Mouse (Mus musculus) heart, embryonic 15.5 days (tissue): ENCODE measurements around the gene Pknox2. TPM values are rescaled to one million over a fixed set of nuclear protein-coding genes. Genes with fewer than 3 reads are reported as not detected.

Experiments
- ATAC-seq: fragments of 200-750 bp; cut with Nextera tagmentation; replicated peaks from 2 replicates; pipeline ENCODE4 v1.8.0; 2017; ENCODE audit warnings: low read depth, moderate TSS enrichment; ENCODE audit not compliant: insufficient number of reproducible peaks, insufficient read depth, low FRiP score
- H3K27ac ChIP-seq: fragments of 300-500 bp; sonication (generic); 2 replicates; pipeline ENCODE4 v1.5.1; 2015; ENCODE audit warnings: mild to moderate bottlenecking, inconsistent platforms
- H3K27me3 ChIP-seq: fragments of 300-500 bp; sonication (generic); 2 replicates; pipeline ENCODE4 v1.6.1; 2015; ENCODE audit warnings: inconsistent platforms
- H3K36me3 ChIP-seq: fragments of 300-500 bp; sonication (generic); 2 replicates; pipeline ENCODE4 v1.6.1; 2015; ENCODE audit warnings: mild to moderate bottlenecking, inconsistent platforms
- H3K4me1 ChIP-seq: fragments of 300-500 bp; sonication (generic); replicated peaks from 2 replicates; pipeline ENCODE4 v1.6.1; 2015; ENCODE audit warnings: inconsistent platforms
- H3K4me2 ChIP-seq: fragments of 300-500 bp; sonication (generic); 2 replicates; pipeline ENCODE4 v1.6.1; 2015; ENCODE audit warnings: inconsistent platforms, mild to moderate bottlenecking, moderate library complexity
- H3K4me3 ChIP-seq: fragments of 300-500 bp; sonication (generic); 2 replicates; pipeline ENCODE4 v1.5.1; 2015; ENCODE audit warnings: mild to moderate bottlenecking, inconsistent platforms
- H3K9ac ChIP-seq: fragments of 300-500 bp; sonication (generic); 2 replicates; pipeline ENCODE4 v1.6.1; 2015; ENCODE audit warnings: mild to moderate bottlenecking, inconsistent platforms
- H3K9me3 ChIP-seq: fragments of 300-500 bp; sonication (generic); replicated peaks from 2 replicates; pipeline ENCODE4 v1.6.1; 2016; ENCODE audit warnings: inconsistent platforms
- WGBS: fragments of 180-500 bp; shearing (Covaris S2); methylation state at CpG from one replicate; pipeline ENCODE4 v1.1.7; 2015; ENCODE audit warnings: mixed read lengths; 5-methylcytosine and 5-hydroxymethylcytosine counted together
- polyA plus RNA-seq: library from polyadenylated mRNA; unstranded; fragments of >200 nt; fragmentation: Nextera tagmentation; extraction: Ambion mirVana; gene quantifications from 2 replicates; pipeline ENCODE4 v1.2.1, GENCODE M21; 2015

The Pknox2 gene
- polyA plus RNA-seq, 1 experiment from 2014 or later, result 4.6 TPM

DNA sequence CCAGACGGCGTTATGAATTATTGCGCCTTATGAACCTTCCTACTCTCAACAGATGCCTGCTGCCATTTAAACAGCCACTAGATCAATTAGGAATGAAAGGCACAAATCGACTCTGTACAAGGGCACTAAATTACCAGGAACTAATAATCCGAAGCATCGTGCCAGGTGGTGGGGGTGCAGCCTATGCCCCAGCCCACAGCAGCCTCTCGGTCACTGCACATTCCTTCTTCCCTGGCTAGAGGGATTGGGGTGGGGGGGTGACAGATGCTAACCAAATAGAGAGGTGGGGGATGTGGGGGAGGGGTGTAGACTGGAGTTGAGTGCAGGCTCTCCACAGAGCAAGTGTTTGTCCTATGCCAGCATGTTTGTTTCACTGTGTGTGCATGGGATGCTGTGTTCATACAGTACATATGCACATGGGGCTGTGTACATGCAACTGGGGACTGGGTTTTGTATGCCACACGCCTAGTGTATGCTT lies 208.6 kb downstream of the Pknox2 start:
- Histone ChIP-seq H3K9ac (no peak overlapping the region), H3K4me1 (0 out of 2 replicates have a peak, but pooled peaks cover 2% of the 10 kb centered on the region), H3K9me3 (no peaks in the 10 kb centered on the region), H3K27me3 (no peaks in the 10 kb centered on the region), H3K36me3 (no peaks in the 10 kb centered on the region), H3K4me3 (no peak overlapping the region), H3K27ac (no peak overlapping the region), H3K4me2 (no peak overlapping the region)
- ATAC-seq, result no peak
- 69% methylated on average over 8 of the region's 8 CpGs for WGBS

DNA sequence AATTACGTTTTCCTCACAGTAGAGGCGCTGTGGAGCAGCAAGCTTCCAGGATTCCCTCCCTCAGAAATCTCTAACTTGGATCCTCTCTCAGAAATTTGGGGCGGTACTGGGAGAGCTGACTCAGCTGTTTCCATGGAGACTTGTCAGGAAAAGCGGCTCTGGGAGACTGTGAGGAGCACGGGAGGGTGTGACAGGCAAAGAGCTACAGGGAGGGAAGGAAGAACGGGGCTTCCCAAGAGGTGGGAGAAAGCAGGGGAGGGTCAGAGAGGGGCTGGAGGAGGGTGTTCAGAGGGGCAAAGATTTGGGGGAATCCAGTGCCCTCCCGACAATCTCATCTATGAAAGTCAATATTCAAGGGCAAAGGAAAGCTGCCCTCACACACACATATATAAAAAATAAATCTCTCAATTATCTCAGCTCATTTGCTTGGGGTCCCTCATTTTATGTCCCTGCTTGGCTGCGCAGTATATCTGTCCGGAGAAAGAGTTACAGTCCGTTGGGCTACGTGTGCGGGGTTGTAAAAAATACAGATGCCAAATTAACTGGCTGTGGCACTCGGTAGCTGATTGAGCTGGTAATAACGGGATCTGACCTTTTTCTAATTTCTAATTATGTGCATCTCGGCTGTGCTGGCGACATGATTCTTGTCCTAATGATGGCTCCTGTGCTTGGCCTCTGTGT lies 213.3 kb downstream of the Pknox2 start:
- Histone ChIP-seq H3K9ac (no peak overlapping the region), H3K27me3 (no peaks in the 10 kb centered on the region), H3K36me3 (no peaks in the 10 kb centered on the region), H3K4me2 (no peak overlapping the region), H3K4me3 (no peak overlapping the region), H3K9me3 (no peaks in the 10 kb centered on the region), H3K27ac (no peak overlapping the region), H3K4me1 (no peaks in the 10 kb centered on the region)
- WGBS, result 45% methylated on average over 16 of the region's 16 CpGs
- 0 out of 2 replicates have a peak, but pooled peaks have one; percentile 53 for ATAC-seq

DNA sequence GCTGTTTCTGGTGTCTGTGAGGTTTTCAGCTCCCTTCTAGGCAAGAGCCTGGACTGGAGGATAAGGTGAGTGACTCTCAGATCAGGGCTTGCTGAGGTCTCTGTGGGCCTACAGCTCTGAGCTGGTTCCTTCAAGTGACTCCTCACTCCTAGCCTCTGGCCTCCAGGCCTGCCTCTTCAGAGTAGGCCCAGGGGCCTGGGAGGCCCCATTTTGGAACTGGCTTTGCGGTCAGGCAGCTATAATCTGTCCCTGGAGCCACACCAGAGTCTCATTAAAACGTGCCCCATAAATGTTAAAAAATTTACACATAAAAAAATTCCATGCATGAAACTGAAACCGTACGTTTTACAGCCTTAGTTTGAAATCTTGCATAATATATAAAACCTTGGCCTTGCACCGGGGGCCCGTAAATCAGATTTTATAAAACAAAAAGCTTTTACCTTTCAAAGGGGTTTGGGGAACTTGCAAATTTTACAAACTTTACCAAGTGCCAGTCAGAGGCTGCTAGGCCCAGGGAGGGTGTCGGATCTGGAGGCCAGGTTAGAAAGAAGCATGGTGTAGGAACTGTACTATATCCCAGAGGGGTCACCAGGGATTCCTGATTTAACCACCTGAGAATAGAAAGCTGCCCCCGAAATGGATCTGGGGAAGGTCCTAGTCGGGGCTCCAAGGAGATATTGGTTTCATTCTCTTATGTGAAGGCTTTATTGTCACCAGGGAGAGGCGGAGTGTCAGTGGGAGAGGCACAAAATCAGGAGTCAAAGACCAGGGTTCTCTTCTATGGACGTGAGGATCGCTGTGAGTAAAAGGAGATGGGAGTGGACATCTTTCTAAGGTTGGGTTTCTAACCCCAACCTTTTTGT lies 214.0 kb downstream of the Pknox2 start:
- no peaks in the 10 kb centered on the region for H3K27me3 ChIP-seq
- H3K9ac ChIP-seq, result no peak overlapping the region
- no peaks in the 10 kb centered on the region for H3K9me3 ChIP-seq
- no peaks in the 10 kb centered on the region for H3K36me3 ChIP-seq
- H3K27ac ChIP-seq, result no peak overlapping the region
- H3K4me3 ChIP-seq, result no peak overlapping the region
- WGBS, result 70% methylated on average over 12 of the region's 12 CpGs
- H3K4me2 ChIP-seq, result no peak overlapping the region
- H3K4me1 ChIP-seq, result no peaks in the 10 kb centered on the region
- no peak for ATAC-seq

DNA sequence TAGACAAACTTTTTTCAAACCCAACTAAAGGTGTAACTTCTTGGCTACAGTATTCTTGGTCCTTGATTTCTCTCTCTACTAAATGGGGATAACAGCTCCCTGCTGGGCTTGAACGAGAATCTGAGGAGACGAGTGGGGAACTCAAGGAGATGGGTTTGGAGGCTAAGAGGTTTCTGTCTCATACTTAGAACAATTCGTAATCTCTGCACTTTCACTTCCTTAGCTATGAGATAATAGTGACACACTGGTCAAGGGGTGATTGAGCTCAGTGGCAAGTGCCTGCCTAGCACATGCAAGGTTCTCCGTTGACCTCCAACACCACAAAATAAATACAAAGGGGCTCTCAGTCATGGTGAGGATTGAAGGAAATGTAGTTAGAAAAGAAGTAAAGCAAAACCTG lies 215.6 kb downstream of the Pknox2 start:
- no peak overlapping the region for H3K4me3 ChIP-seq
- H3K4me2 ChIP-seq, result no peak overlapping the region
- no peaks in the 10 kb centered on the region for H3K4me1 ChIP-seq
- H3K9ac ChIP-seq, result no peak overlapping the region
- no peak overlapping the region for H3K27ac ChIP-seq
- no peaks in the 10 kb centered on the region for H3K27me3 ChIP-seq
- WGBS, result 57% methylated on average over 4 of the region's 4 CpGs
- H3K9me3 ChIP-seq, result no peaks in the 10 kb centered on the region
- no peaks in the 10 kb centered on the region for H3K36me3 ChIP-seq
- no peak for ATAC-seq

DNA sequence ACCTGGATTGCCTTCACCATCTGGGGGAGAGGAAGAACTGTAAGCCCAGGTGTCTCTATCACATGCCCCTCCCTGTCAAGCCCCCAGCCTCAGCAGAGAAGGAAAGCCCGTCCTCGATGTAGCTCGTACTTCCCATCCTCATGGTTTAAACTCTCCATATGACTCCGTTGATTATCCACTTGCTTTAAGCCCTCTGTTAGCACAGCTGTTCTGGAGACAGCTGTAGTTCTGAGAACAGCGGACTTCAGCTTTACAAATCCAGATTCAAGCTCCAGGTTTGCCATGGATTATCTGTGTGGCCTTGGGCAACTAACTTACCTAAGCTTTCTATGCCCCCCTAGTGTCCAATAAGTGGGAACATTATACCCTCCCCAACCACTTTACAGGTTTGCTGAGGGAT lies 223.5 kb downstream of the Pknox2 start:
- no peak overlapping the region for H3K4me2 ChIP-seq
- no peak for ATAC-seq
- no peak overlapping the region for H3K4me3 ChIP-seq
- no peaks in the 10 kb centered on the region for H3K9me3 ChIP-seq
- H3K27me3 ChIP-seq, result no peaks in the 10 kb centered on the region
- no peaks in the 10 kb centered on the region for H3K36me3 ChIP-seq
- no peak overlapping the region for H3K27ac ChIP-seq
- no peak overlapping the region for H3K9ac ChIP-seq
- no peaks in the 10 kb centered on the region for H3K4me1 ChIP-seq
- 83% methylated on average over 5 of the region's 5 CpGs for WGBS

DNA sequence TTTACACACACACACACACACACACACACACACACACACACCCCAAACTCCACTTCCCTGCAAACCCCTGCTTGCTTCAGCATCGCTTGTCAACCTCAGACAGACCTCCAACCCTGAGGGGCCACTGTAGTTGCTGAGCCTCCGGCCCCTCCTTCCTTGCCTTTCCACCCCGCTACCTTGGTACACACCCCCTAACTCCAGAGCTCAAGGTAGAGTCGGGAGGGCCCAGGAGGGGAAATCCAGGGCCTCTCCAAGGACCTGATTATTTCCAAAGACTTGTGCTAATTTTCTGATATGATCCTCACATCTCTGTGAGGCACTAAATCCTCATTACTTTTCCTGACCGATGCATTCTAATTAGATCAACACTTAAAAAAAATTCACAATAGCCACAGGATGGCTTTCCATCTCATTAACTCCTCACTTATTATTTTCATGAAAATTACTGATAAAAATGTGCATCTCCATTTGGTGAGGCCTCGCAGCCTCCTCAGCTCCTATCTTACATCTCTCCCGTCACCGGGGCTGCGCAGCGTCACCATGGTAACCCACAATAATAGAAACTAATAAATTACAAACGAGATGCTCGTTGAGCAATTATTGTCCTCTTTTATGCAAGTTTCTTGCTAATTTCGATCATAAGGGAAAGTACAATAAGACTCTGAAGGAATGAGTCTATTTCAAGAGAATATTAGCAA lies 225.3 kb downstream of the Pknox2 start:
- Histone ChIP-seq H3K4me1 (peaks cover under 1% of the 10 kb centered on the region; the same call in 1 of the 2 replicates), H3K27ac (no peak overlapping the region), H3K9me3 (no peaks in the 10 kb centered on the region), H3K9ac (no peak overlapping the region), H3K27me3 (no peaks in the 10 kb centered on the region), H3K4me2 (no peak overlapping the region), H3K36me3 (no peaks in the 10 kb centered on the region), H3K4me3 (no peak overlapping the region)
- 76% methylated on average over 13 of the region's 13 CpGs for WGBS
- no peak for ATAC-seq

DNA sequence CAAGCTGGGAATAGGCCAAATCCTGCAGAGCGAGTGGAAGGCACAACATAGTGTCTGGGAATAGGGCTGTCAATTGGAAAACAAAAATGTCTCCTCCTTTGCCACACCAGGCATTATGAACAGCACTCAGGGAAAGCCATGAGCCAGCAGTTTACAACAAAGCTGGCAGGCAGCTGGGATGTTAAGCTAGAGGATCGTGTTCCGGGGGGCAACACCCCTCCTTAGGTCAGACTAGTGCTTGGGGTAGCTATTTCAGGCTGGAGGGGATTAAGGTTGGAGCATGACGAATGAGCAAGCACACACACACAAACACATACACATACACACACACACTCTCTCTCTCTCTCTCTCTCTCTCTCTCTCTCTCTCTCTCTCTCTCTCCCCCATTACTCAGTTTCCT lies 227.7 kb downstream of the Pknox2 start:
- Histone ChIP-seq H3K27ac (no peak overlapping the region), H3K27me3 (no peaks in the 10 kb centered on the region), H3K4me3 (no peak overlapping the region), H3K4me1 (peaks cover 4% of the 10 kb centered on the region; the same call in 1 of the 2 replicates), H3K9me3 (no peaks in the 10 kb centered on the region), H3K4me2 (no peak overlapping the region), H3K9ac (no peak overlapping the region), H3K36me3 (no peaks in the 10 kb centered on the region)
- no peak for ATAC-seq
- 37% methylated on average over 4 of the region's 4 CpGs for WGBS

DNA sequence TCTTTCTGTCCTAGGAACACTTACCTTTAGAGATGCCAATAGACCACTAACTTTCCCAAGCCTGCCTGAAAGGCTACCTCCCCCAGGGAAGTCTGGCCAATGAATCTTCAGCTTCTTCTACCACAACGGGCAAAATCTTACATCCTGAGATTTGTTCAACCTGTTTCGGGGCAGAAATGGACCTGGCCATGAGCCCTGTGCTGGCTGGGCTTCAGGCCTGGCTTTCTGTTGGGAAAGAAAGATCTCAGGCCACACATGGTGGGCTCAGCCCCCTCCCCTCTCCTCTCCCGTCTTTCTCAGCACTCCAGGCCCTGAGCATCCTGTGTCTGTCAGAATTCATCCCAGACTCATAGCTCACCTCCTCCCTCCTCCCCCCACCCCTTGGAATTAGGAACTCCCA lies 228.6 kb downstream of the Pknox2 start:
- Histone ChIP-seq H3K4me2 (no peak overlapping the region), H3K4me3 (no peak overlapping the region), H3K9me3 (no peaks in the 10 kb centered on the region), H3K4me1 (peaks cover 4% of the 10 kb centered on the region; the same call in 1 of the 2 replicates), H3K27me3 (no peaks in the 10 kb centered on the region), H3K36me3 (no peaks in the 10 kb centered on the region), H3K27ac (no peak overlapping the region), H3K9ac (no peak overlapping the region)
- no peak for ATAC-seq
- WGBS, result 48% methylated on average over 3 of the region's 3 CpGs

DNA sequence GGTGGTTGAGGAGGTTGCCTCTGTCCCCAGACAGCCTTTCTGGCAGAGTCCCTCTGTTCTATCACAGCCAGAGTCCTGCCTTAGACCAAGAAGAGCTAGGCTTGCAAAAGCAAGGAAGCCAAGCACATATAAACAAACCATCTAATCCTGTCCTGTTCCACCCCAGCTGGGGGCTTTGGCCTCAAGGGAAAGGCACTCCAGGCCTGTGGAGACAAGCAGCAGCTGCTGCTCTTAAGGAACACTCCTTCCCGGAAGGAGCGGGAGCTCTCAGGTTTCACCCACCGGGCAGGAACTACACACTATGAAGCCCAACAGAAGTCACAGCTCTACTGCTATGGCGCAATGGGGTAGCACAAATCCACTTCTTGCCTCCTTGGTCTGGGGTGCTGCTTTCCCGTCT lies 230.3 kb downstream of the Pknox2 start:
- Histone ChIP-seq H3K4me1 (peaks cover 4% of the 10 kb centered on the region; the same call in 1 of the 2 replicates), H3K27ac (peak overlapping the region; percentile 21; the same call in 1 of the 2 replicates)

DNA sequence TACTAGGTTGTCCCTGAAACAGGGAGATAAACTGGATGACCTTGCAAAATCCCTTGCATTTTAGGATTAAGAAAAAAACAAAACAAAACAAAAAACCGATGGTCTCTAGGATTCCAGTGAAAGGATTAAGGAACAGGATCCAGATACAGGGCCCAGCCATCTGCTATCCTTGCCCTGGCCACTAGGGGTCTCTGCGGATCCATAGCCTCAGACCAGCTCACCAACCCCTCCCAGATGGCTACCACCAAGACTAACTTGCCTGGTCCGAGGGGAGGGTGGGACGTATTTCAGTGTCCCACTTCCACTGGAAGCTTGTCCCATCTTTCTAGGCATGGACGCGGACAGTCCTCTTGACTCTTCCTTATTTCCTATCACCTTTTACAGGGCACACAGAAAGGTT lies 230.8 kb downstream of the Pknox2 start:
- ATAC-seq, result no peak
- H3K9me3 ChIP-seq, result no peaks in the 10 kb centered on the region
- H3K4me3 ChIP-seq, result no peak overlapping the region
- H3K27ac ChIP-seq, result peak overlapping the region; percentile 21; the same call in 1 of the 2 replicates
- H3K27me3 ChIP-seq, result no peaks in the 10 kb centered on the region
- H3K36me3 ChIP-seq, result no peaks in the 10 kb centered on the region
- peaks cover 4% of the 10 kb centered on the region; the same call in 1 of the 2 replicates for H3K4me1 ChIP-seq
- H3K9ac ChIP-seq, result 0 out of 2 replicates have a peak overlapping the region, but pooled peaks have one; percentile 11
- 0% methylated on average over 6 of the region's 6 CpGs for WGBS
- H3K4me2 ChIP-seq, result peak overlapping the region; percentile 41

More for the DNA sequence above, 230.3 kb downstream of the Pknox2 start:
- H3K4me3 ChIP-seq, result no peak overlapping the region
- no peaks in the 10 kb centered on the region for H3K27me3 ChIP-seq
- H3K9ac ChIP-seq, result 0 out of 2 replicates have a peak overlapping the region, but pooled peaks have one; percentile 11
- WGBS, result 53% methylated on average over 5 of the region's 5 CpGs
- no peaks in the 10 kb centered on the region for H3K9me3 ChIP-seq
- H3K36me3 ChIP-seq, result no peaks in the 10 kb centered on the region
- H3K4me2 ChIP-seq, result no peak overlapping the region; the same call in 1 of the 2 replicates
- ATAC-seq, result peak; percentile 49; the same call in 1 of the 2 replicates

DNA sequence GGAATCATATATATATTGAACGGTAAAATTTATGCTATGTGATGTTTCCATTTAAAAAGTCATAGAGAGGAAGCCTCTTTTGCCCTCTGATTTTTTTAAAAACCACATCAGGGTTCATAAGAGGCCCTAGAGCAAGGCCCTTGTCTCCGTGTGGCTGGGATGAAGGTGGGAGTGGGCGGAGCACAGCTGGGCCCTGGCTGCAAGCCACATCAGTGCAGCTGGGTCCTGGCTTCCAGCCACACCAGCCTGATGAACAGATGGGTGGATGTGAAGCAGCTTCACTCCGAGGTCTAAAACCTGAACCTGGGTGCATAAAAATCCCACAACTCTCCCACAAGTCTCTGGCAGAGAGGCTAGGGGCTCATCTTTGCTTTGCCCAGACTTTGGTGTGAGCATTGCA lies 241.8 kb downstream of the Pknox2 start:
- no peak overlapping the region for H3K4me2 ChIP-seq
- no peaks in the 10 kb centered on the region for H3K9me3 ChIP-seq
- WGBS, result 44% methylated on average over 4 of the region's 4 CpGs
- no peaks in the 10 kb centered on the region for H3K27me3 ChIP-seq
- ATAC-seq, result peak; percentile 73; the same call in 1 of the 2 replicates
- no peak overlapping the region for H3K9ac ChIP-seq
- H3K4me1 ChIP-seq, result peaks cover 6% of the 10 kb centered on the region
- H3K27ac ChIP-seq, result no peak overlapping the region
- H3K36me3 ChIP-seq, result no peaks in the 10 kb centered on the region
- no peak overlapping the region for H3K4me3 ChIP-seq
